Mouse (Mus musculus) macrophage (primary cell): ENCODE results near the gene Trmt1. TPM values are rescaled to one million over a fixed set of nuclear protein-coding genes. Genes with fewer than 3 reads are reported as not detected.
"Not testable (repeated sequence)": the region's sequence is repeated elsewhere in the genome, so short reads cannot be mapped to it uniquely, and the experiment has no call there.

Experiments used
- H3K27ac ChIP-seq: fragments of 350-480 bp; formaldehyde crosslinking; 2 replicates; pipeline ENCODE4 v1.9.0; 2021
- H3K36me3 ChIP-seq: fragments of 350-480 bp; formaldehyde crosslinking; 2 replicates; pipeline ENCODE4 v1.9.0; 2021; ENCODE audit errors: inconsistent target
- H3K4me3 ChIP-seq: fragments of 350-480 bp; formaldehyde crosslinking; 2 replicates; pipeline ENCODE4 v1.9.0; 2021; ENCODE audit errors: inconsistent target
- H3K79me2 ChIP-seq: fragments of 350-480 bp; formaldehyde crosslinking; 2 replicates; pipeline ENCODE4 v1.9.0; 2021; ENCODE audit errors: inconsistent target
- WGBS: methylation state at CpG from one replicate; pipeline ENCODE4 v1.1.7; 2026; ENCODE audit warnings: inconsistent platforms; ENCODE audit not compliant: missing documents; 5-methylcytosine and 5-hydroxymethylcytosine counted together
- polyA plus RNA-seq: library from polyadenylated mRNA; stranded (reverse); fragments of 250-400 nt; gene quantifications from 3 replicates; pipeline ENCODE4 v1.2.4, GENCODE M21; 2018; ENCODE audit warnings: inconsistent platforms

Gene Trmt1
- polyA plus RNA-seq, 1 experiment from 2014 or later: 24.6 TPM

GRCm38 (mm10) chr8:84664566-84665384 is 21.3 kb upstream of the Trmt1 start:
- peaks cover 16% of the 10 kb centered on the region; the same call in 1 of the 2 replicates for H3K79me2 ChIP-seq
- peak overlapping the region; percentile 89 for H3K27ac ChIP-seq
- WGBS: under 1% methylated on average over 29 of the region's 29 CpGs
- H3K4me3 ChIP-seq: peak overlapping the region; percentile 59
- H3K36me3 ChIP-seq: no peaks in the 10 kb centered on the region

GRCm38 (mm10) chr8:84665385-84665893 is 20.7 kb upstream of the Trmt1 start:
- Histone ChIP-seq H3K27ac (peak overlapping the region; percentile 89), H3K4me3 (peak overlapping the region; percentile 59), H3K79me2 (peaks cover 16% of the 10 kb centered on the region; the same call in 1 of the 2 replicates), H3K36me3 (no peaks in the 10 kb centered on the region)
- 4% methylated on average over 14 of the region's 14 CpGs for WGBS

DNA sequence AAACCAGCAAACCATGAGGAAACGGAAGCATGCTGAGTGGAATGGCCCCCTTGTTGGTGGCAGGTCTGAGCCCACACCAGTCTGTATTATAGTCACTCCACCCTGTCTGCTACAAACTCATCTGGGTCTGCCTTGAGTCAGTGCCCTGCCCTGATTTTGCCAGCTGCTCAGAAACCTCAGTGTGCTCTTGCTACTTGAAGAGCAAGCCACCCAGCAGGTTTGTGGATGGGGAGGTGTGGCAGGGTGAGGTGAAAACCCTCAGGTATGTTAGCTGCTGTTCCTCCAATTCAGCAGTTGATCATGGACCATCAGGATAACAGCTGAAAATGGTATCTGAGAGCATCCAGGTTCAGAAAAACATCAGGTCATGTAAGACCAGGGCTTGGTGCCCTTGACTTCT is 18.0 kb upstream of the Trmt1 start:
- H3K79me2 ChIP-seq: no peaks in the 10 kb centered on the region; the same call in 1 of the 2 replicates
- H3K4me3 ChIP-seq: no peak overlapping the region
- no peak overlapping the region for H3K27ac ChIP-seq
- 94% methylated on average over 1 of the region's 1 CpGs for WGBS
- peaks cover 14% of the 10 kb centered on the region for H3K36me3 ChIP-seq

DNA sequence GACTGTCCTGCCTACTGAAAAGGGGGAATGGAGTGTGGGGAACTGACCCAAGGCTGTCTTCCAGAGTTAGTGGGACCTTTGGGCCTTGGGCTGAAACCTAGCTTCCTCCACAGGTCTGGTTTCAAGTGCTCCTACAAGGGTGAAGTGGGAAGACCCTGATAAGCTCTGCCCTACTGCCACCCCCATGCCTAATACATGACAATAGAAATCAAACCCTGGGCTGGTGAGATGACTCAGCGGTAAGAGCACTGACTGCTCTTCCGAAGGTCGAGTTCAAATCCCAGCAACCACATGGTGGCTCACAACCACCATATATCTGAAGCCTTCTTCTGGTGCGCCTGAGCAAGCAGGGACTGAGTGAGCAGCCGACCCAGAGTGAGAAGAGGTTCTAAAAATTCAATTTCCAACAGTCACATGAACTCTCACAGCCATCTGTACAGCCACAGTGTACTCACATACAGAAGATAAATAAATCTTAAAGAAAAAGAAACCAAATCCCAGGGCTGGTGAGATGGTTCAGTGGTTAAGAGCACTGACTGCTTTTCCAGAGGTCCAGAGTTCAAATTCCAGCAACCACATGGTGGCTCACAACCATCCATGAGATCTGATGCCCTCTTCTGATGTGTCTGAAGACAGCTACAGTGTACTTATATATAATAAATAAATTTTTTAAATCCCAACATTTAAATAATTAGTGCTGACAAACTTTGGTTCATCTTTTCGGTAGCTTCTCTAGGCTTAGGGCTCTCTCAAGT is 17.2 kb upstream of the Trmt1 start:
- Histone ChIP-seq H3K27ac (no peak overlapping the region), H3K79me2 (no peaks in the 10 kb centered on the region; the same call in 1 of the 2 replicates), H3K4me3 (no peak overlapping the region), H3K36me3 (peaks cover 21% of the 10 kb centered on the region)
- 67% methylated on average over 6 of the region's 6 CpGs for WGBS

DNA sequence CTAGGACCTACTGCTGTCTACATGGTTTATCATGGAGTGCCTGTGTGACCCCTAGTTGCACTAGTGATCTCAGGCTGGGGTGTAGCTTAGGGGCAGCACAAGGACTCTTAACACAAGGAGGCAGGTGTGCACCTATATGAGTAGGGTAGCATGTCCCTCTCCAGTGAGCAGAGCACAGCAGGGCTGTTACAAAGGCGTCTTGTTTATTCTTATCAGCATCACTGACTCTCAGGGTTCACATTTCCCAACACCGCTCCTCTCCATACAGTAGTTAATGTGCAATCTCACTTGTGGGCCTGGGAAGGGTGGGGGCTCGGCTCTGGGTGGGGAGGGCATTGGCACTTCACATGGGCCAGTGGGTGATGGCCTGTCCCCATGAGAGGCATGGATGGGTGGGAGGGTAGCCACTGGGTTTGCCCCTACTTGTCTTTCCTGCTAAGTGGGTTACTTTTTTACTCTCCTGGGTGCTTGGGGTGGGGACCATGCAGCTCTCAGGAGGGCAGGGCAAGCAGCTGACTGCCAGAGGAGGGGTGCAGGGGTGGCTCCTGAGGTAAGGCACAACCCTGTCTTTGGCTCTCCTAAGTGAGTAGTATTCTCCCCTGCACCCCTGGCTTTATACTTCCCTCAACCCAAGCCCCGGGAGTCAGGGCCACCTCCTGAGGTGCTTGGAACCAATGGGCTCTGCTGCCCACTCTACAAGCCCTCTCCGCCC is 15.7 kb upstream of the Trmt1 start:
- not testable (repeated sequence) for H3K79me2 ChIP-seq, H3K4me3 ChIP-seq, H3K27ac ChIP-seq
- peaks cover 32% of the 10 kb centered on the region for H3K36me3 ChIP-seq
- 84% methylated on average over 3 of the region's 5 CpGs for WGBS

DNA sequence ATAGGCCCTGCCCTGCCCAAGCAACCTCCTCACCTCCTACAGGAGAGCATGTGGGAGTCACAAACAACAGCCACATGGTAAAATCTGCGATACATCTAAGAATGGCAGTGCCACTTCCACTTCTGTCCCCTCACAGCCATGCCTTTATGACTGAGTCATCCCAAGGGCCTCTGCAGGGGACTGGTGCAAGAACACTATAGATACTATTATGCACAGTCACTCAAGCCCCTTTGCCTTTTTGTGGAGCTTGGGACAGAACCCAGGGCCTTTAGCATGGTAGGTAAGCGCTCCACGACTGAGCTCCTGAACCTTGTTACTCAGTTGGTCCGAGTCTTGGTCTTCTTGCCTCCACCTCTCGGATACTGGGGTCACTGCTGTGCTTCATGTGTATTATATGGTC is 8.8 kb upstream of the Trmt1 start:
- peaks cover 57% of the 10 kb centered on the region for H3K79me2 ChIP-seq
- 91% methylated on average over 5 of the region's 5 CpGs for WGBS
- no peak overlapping the region for H3K27ac ChIP-seq
- no peak overlapping the region for H3K4me3 ChIP-seq
- H3K36me3 ChIP-seq: peaks cover 34% of the 10 kb centered on the region

GRCm38 (mm10) chr8:84681476-84681875 is 4.6 kb upstream of the Trmt1 start:
- Histone ChIP-seq H3K27ac (no peak overlapping the region), H3K36me3 (no peaks in the 10 kb centered on the region), H3K4me3 (no peak overlapping the region), H3K79me2 (peaks cover 99% of the 10 kb centered on the region)
- WGBS: 96% methylated on average over 2 of the region's 2 CpGs

GRCm38 (mm10) chr8:84682257-84682656 is 3.9 kb upstream of the Trmt1 start:
- H3K79me2 ChIP-seq: peaks cover 98% of the 10 kb centered on the region
- no peak overlapping the region for H3K4me3 ChIP-seq
- WGBS: 17% methylated on average over 2 of the region's 2 CpGs
- H3K36me3 ChIP-seq: no peaks in the 10 kb centered on the region
- H3K27ac ChIP-seq: no peak overlapping the region

- H3K79me2 ChIP-seq: peaks cover 84% of the 10 kb centered on the region
- H3K4me3 ChIP-seq: no peak overlapping the region
- no peak overlapping the region for H3K27ac ChIP-seq
- 85% methylated on average over 3 of the region's 3 CpGs for WGBS
- no peaks in the 10 kb centered on the region for H3K36me3 ChIP-seq
These were observed 1.6 kb upstream of the Trmt1 start for GRCm38 (mm10) chr8:84684537-84684936.

DNA sequence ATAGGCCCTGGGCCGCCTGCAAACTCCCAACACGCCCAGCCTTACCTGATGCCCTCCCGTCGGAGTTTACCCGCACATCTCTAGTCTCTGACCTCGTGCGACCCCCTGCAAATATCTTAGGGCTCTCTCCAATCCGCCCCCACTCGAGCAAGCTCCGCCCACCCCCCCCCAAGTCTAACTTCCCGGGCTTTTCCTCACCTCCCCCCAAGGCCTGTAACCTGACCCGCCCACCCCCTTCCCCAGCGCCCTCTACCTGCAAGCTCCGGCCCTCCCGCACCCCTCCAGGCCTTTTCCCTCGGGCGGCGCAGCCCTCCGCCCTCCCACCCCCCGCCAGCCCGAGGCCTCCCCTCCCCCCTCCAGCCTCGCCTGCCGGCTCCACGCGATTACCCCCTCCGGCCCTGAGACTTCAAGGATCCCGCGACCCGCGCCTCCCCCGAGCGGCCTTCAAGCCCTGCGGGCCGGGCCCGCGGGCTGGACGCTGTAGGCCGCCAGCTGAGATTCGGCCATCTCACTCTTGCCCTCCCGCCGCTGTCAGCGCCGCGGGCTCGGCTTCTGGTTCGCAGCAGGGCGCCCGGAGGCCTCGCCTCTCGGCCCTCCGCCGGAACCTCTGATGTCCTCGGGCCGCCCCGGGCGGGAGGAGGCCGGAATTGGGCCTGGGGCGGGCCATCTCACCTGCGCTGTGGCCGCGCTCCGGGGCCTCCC is 1.0 kb downstream of the Trmt1 start:
- Histone ChIP-seq H3K4me3 (peak overlapping the region; percentile 73), H3K79me2 (peaks cover 75% of the 10 kb centered on the region), H3K36me3 (peaks cover 3% of the 10 kb centered on the region; the same call in 1 of the 2 replicates), H3K27ac (peak overlapping the region; percentile 76)
- under 1% methylated on average over 45 of the region's 62 CpGs for WGBS

- Histone ChIP-seq H3K36me3 (peaks cover 9% of the 10 kb centered on the region; the same call in 1 of the 2 replicates), H3K27ac (peak within 1 kb of the TSS; percentile 76), H3K4me3 (peak within 1 kb of the TSS; percentile 95), H3K79me2 (peaks cover 70% of the 10 kb centered on the region)
- WGBS: under 1% methylated on average over 37 of the region's 37 CpGs
These were observed 1.6 kb downstream of the Trmt1 start, which contains the start of gene Nacc1 for GRCm38 (mm10) chr8:84687705-84688100. Nacc1 (minus strand) TSS chr8:84687862.

DNA sequence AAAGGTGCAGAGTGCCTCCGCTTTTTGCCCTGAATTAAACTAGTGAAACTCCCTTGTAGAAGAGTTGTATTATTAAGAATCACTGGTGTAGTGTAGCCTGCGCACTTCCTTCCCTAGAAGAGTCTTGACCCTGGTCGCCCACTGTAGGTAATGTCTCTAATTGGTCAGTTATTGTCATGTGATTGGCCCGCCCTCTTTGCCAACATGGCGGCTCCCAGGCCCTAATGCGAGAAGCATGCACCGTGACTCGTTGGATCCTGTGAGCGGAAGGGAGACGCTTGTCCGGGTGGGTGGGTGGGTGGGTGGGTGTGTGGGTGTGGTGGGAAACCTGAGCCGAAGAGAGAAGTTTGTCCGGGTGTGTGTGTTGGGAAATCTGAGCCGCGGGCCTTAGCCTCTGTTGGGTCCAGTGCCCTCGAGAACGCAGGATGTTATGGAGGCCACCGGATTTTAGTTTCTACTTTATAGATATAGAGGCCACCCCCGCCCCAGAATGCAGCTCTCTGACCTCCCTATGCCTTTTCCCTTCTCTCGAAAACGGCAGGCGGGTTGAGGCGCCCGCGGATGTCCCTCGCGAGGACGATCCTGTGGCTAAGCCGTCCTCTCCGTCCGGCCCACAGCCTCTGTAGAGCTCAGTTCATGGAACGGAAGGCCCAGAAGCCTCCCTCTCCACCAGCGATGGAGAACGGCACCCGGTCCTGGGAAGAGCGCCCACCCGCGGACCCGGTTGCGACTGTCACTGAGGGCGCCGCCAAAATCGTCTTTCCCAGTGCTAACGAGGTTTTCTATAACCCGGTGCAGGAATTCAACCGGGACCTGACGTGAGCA is 3.2 kb downstream of the Trmt1 start:
- WGBS: under 1% methylated on average over 44 of the region's 47 CpGs
- Histone ChIP-seq H3K27ac (peak overlapping the region; percentile 33), H3K79me2 (peaks cover 54% of the 10 kb centered on the region), H3K36me3 (peaks cover 14% of the 10 kb centered on the region; the same call in 1 of the 2 replicates), H3K4me3 (peak overlapping the region; percentile 95)

GRCm38 (mm10) chr8:84693332-84693731 is 7.2 kb downstream of the Trmt1 start:
- H3K4me3 ChIP-seq: no peak overlapping the region
- 93% methylated on average over 4 of the region's 4 CpGs for WGBS

More at GRCm38 (mm10) chr8:84693332-84693731, 7.2 kb downstream of the Trmt1 start:
- peaks cover 22% of the 10 kb centered on the region for H3K79me2 ChIP-seq
- no peak overlapping the region for H3K27ac ChIP-seq
- H3K36me3 ChIP-seq: peaks cover 34% of the 10 kb centered on the region; the same call in 1 of the 2 replicates
